Mouse (Mus musculus): ENCODE measurements around the gene D5Ertd579e. TPM values are rescaled to one million over a fixed set of nuclear protein-coding genes. Genes with fewer than 3 reads are reported as not detected.

Gene D5Ertd579e
- polyA plus RNA-seq, 1 experiment from 2014 or later, result 18.6 TPM

DNA sequence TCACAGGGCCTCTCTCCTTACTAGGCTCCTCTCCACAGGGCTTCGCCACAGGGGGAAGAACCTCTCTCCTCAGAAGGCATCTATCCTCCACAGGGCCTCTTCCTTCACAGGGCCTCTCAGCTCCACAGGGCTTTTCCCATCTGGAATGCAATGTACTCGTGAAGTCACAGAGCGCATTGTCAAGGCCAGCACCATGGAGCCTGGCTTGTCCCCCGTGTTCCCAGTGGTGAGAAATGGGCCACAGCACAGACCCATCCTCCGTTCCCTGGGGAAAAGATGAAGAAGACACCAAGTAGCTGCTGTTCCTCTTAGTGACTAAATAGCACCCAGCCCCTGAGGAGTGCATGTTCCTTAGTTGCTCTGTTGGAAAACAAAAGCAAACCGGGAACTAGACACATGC is 8.9 kb upstream of the D5Ertd579e start:
- Histone ChIP-seq H3K4me3 (replicated peaks) (no peak overlapping the region), H3K27me3 (no peaks in the 10 kb centered on the region), H3K4me2 (replicated peaks) (no peak overlapping the region), H3K36me3 (no peaks in the 10 kb centered on the region), H3K27ac (replicated peaks) (no peak overlapping the region), H3K4me1 (no peaks in the 10 kb centered on the region), H3K9ac (no peak overlapping the region), H3K9me3 (replicated peaks) (no peaks in the 10 kb centered on the region)
- 73% methylated on average over 6 of the region's 6 CpGs for WGBS
- no peak for ATAC-seq (ENCODE audit: insufficient number of reproducible peaks, low FRiP score, low TSS enrichment, low read depth)

DNA sequence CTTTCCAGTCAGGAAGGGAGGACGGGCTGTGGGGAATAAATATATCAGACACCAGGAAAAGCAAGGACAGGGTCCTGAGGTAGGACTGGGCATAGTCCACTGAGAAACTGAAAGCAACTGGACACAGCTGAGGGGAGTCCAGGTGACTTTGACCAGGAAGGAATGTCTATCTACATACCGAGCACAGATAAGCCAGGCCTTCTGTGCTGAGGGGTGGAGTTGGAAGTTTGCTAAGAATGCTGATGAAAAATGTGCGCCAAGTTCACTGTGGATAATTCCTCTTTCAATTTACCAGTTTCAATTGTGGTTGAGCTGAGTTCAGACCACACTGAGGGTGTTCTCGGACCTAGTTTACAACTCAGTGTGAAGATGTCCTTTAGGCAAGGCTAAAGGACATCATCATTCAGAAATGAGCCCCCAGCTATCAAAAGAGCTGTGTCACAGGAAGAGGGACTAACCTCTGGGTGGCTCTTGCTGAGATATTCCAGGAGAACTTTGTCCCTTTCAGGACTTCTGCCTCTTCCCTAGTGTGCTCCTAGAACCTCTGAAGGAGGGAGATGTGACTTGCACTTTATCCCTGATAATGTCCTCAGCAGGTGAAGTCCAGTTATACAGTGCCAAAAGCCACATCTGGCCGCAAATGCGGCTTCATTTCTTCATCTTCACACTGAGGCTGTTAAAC is 5.3 kb upstream of the D5Ertd579e start:
- Histone ChIP-seq H3K27ac (replicated peaks) (no peak overlapping the region), H3K36me3 (no peaks in the 10 kb centered on the region), H3K27me3 (no peaks in the 10 kb centered on the region), H3K4me2 (replicated peaks) (no peak overlapping the region), H3K9ac (no peak overlapping the region), H3K9me3 (replicated peaks) (no peaks in the 10 kb centered on the region), H3K4me3 (replicated peaks) (no peak overlapping the region), H3K4me1 (peaks cover 4% of the 10 kb centered on the region; the same call in 1 of the 2 replicates)
- no peak for ATAC-seq (ENCODE audit: insufficient number of reproducible peaks, low FRiP score, low TSS enrichment, low read depth)
- 68% methylated on average over 6 of the region's 6 CpGs for WGBS

DNA sequence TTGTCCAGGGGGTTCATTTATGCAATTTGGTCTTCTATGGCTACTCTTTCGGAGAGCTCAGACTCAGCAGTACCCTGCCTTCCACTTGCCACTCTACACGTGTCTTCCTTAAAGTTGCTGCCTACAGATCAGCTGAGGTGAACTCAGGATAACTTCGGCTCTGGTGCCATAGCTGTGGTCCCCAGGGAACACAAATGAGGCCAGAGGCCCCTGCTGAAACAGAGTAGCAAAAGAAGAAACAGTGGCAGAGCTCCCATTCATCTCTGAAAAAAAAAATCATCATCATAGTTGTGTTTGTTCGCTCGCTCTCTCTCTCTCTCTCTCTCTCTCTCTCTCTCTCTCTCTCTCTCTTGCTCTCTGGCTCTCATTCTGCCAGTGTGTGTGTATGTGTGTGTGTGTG is 2.9 kb upstream of the D5Ertd579e start:
- ATAC-seq (ENCODE audit: insufficient number of reproducible peaks, low FRiP score, low TSS enrichment, low read depth), result no peak
- H3K4me3 ChIP-seq (replicated peaks), result no peak overlapping the region
- H3K27ac ChIP-seq (replicated peaks), result no peak overlapping the region
- no peak overlapping the region for H3K4me2 ChIP-seq (replicated peaks)
- no peaks in the 10 kb centered on the region for H3K9me3 ChIP-seq (replicated peaks)
- H3K27me3 ChIP-seq, result no peaks in the 10 kb centered on the region
- no peak overlapping the region for H3K9ac ChIP-seq
- H3K36me3 ChIP-seq, result no peaks in the 10 kb centered on the region
- peaks cover 15% of the 10 kb centered on the region for H3K4me1 ChIP-seq
- WGBS, result 67% methylated on average over 5 of the region's 5 CpGs

DNA sequence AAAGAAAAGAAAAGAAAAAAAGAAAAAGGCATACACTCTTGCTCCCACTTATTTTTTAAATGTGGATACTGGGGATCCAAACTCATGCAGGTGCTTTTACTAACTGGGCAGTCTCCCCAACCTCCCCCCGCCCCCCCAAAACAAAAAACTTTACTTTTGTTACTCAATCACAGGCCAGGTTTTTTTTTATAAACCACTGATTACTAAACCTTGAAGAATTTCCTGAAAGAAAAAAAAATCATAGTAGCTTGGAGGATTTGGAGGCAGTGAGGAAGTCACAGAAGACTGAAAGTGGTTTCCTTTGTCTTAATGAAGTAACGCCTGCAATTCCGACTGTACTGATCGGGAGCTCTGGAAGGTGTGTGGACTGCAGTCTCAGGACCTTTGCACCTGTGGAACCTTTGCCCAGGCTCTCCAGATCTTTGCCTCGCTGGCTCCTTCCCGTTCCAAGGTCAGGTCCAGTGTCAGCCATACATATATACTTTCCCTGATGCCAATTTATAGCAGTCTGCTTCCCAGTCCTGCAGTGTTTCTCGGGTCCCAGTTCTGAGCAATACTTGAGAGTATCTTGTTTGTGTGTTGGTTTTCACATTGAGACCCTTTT is 2.3 kb upstream of the D5Ertd579e start:
- WGBS, result 69% methylated on average over 7 of the region's 7 CpGs
- no peak overlapping the region for H3K4me3 ChIP-seq (replicated peaks)
- H3K36me3 ChIP-seq, result no peaks in the 10 kb centered on the region
- H3K9ac ChIP-seq, result no peak overlapping the region
- H3K4me1 ChIP-seq, result peaks cover 20% of the 10 kb centered on the region
- H3K27me3 ChIP-seq, result no peaks in the 10 kb centered on the region
- H3K4me2 ChIP-seq (replicated peaks), result no peak overlapping the region
- no peaks in the 10 kb centered on the region for H3K9me3 ChIP-seq (replicated peaks)
- ATAC-seq (ENCODE audit: insufficient number of reproducible peaks, low FRiP score, low TSS enrichment, low read depth), result no peak
- H3K27ac ChIP-seq (replicated peaks), result no peak overlapping the region

DNA sequence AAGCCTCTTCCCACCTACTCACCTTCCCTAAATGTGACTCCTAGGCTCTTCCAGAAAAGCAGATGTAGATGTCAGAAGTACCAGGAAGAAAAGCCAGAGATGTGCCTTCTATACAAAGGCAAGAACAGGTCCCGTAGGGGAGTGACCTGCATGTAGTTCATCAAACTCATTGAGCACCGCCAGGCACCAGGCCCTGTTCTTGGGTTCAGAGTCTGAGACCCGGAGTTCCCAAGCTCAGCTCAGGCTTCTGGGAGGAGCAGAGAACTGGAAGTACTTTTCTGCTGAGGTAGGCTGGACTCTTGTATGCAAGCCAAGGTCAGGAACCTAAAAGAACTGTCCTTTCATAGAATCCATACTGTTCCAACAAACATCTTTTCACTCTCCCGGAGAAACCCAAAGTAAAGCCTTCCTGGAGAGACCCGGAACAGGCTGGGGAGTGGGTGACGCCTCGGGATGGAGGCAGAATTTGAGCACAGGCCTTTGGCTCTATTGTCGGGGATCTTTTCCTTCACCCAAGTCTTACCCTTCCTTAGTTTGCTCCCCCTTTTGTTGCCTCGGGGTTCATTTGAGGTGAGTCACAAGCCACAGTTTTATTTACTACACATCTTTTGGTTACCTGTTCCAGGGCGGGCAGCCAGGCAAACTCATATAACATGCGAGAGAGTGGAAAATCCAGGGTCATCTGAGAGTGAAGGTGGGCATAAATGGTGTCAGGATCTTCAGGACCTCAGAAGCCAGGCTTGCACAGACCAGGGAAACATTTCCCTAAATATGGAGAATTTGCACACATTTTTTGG is 878 bp upstream of the D5Ertd579e start:
- ATAC-seq (ENCODE audit: insufficient number of reproducible peaks, low FRiP score, low TSS enrichment, low read depth), result no peak
- peak overlapping the region; percentile 94; the same call in 1 of the 2 replicates for H3K4me2 ChIP-seq (replicated peaks)
- WGBS, result 68% methylated on average over 11 of the region's 11 CpGs

DNA sequence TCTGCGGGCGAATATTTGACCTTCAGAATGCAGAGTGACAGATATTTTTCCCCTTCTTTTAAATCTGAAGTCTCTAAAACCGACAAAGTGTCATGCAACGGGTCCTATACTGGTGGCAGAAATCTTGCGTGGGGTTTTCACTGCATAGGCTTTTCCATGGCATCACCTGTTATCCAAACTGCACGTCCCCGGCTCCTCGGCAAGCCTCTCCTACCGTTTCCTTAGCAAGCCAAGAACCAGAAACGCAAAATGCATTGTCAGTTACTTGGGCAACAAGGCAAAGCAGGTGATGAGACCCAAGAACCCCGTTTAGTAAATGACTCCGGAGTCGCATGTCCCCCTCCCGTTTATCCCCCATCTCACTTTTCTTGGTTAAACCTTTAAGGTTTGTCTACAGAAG is 819 bp downstream of the D5Ertd579e start:
- 0 out of 2 replicates have a peak, but pooled peaks cover 8% of the 10 kb centered on the region for H3K36me3 ChIP-seq
- 5% methylated on average over 14 of the region's 14 CpGs for WGBS
- peak overlapping the region; percentile 87 for H3K27ac ChIP-seq (replicated peaks)
- H3K9me3 ChIP-seq (replicated peaks), result no peaks in the 10 kb centered on the region
- peaks cover 28% of the 10 kb centered on the region for H3K4me1 ChIP-seq
- peak overlapping the region; percentile 94 for H3K4me2 ChIP-seq (replicated peaks)
- H3K9ac ChIP-seq, result peak overlapping the region; percentile 82
- no peak for ATAC-seq (ENCODE audit: insufficient number of reproducible peaks, low FRiP score, low TSS enrichment, low read depth)
- no peaks in the 10 kb centered on the region for H3K27me3 ChIP-seq
- H3K4me3 ChIP-seq (replicated peaks), result peak overlapping the region; percentile 81

More for the DNA sequence above, 878 bp upstream of the D5Ertd579e start:
- Histone ChIP-seq H3K9me3 (replicated peaks) (no peaks in the 10 kb centered on the region), H3K4me1 (peaks cover 21% of the 10 kb centered on the region), H3K36me3 (0 out of 2 replicates have a peak, but pooled peaks cover 5% of the 10 kb centered on the region), H3K4me3 (replicated peaks) (peak overlapping the region; percentile 81; the same call in 1 of the 2 replicates), H3K27ac (replicated peaks) (no peak overlapping the region), H3K9ac (peak overlapping the region; percentile 31; the same call in 1 of the 2 replicates), H3K27me3 (no peaks in the 10 kb centered on the region)

DNA sequence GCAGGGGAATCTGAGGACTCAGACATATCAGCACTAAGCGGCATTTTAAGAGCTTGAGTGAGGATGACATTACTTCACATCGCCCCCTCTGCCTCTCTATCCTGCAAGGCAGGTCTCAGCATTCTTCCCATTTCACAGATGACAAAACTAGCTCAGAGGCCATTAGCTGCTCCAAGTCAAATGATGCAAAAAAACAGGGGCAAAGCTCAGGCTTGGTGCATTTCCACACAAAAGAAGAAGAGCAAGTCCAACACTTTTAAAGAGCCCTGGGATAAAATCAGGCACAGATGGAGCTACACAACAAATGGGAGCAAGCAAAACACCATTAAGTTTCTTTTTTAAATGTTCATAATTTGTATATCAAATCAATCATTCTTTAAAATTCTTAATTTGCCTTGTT is 2.2 kb downstream of the D5Ertd579e start:
- ATAC-seq (ENCODE audit: insufficient number of reproducible peaks, low FRiP score, low TSS enrichment, low read depth), result no peak
- H3K27me3 ChIP-seq, result no peaks in the 10 kb centered on the region
- WGBS, result 81% methylated on average over 2 of the region's 2 CpGs

DNA sequence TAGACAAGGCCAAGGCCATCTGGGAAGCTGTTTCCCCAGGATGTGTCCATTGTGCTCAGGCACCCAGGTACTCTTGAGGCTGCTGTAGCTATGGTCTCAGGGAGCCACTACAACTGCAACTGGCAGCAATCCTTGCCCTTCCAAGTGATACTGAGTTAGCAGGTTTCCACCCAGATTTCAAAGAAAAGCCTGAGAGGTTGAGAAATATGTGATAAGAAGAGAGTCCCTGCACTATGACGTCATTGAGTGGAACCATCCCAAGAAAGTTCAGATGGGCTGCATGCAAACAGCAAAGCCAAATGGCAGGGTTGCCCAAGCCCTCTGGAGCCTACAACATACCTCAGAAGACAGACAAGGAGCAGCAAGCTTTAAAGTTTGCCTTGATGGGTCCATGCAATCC is 4.4 kb downstream of the D5Ertd579e start:
- no peak overlapping the region for H3K9ac ChIP-seq
- H3K9me3 ChIP-seq (replicated peaks), result no peaks in the 10 kb centered on the region
- no peak for ATAC-seq (ENCODE audit: insufficient number of reproducible peaks, low FRiP score, low TSS enrichment, low read depth)
- peaks cover 27% of the 10 kb centered on the region for H3K4me1 ChIP-seq
- H3K27ac ChIP-seq (replicated peaks), result no peak overlapping the region
- H3K27me3 ChIP-seq, result no peaks in the 10 kb centered on the region
- 85% methylated on average over 1 of the region's 1 CpGs for WGBS
- H3K4me3 ChIP-seq (replicated peaks), result no peak overlapping the region
- peaks cover 16% of the 10 kb centered on the region for H3K36me3 ChIP-seq
- H3K4me2 ChIP-seq (replicated peaks), result no peak overlapping the region

More for the DNA sequence above, 2.2 kb downstream of the D5Ertd579e start:
- Histone ChIP-seq H3K27ac (replicated peaks) (no peak overlapping the region), H3K9ac (no peak overlapping the region), H3K9me3 (replicated peaks) (no peaks in the 10 kb centered on the region), H3K4me2 (replicated peaks) (no peak overlapping the region), H3K36me3 (0 out of 2 replicates have a peak, but pooled peaks cover 8% of the 10 kb centered on the region), H3K4me1 (peaks cover 28% of the 10 kb centered on the region), H3K4me3 (replicated peaks) (no peak overlapping the region)

DNA sequence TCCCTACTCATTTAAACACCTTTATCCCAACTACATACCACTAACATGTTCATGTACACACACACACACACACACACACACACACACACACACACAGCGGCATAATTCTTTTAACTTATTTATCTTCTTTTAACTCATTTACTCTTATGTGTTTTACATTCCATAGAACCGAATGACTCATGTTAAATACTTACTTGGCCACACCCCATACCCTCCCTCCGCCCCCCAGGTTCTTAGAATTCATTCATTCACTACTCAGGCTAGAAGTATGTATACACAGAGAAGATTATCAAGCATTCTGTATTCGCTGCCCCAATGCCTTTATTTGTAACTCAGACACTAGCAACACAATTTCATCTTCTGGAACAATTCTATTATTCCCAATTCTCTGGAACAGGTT is 10.7 kb downstream of the D5Ertd579e start:
- Histone ChIP-seq H3K4me1 (no peaks in the 10 kb centered on the region), H3K27ac (replicated peaks) (no peak overlapping the region), H3K4me2 (replicated peaks) (no peak overlapping the region), H3K27me3 (no peaks in the 10 kb centered on the region), H3K9me3 (replicated peaks) (no peaks in the 10 kb centered on the region), H3K36me3 (peaks cover 9% of the 10 kb centered on the region), H3K4me3 (replicated peaks) (no peak overlapping the region), H3K9ac (no peak overlapping the region)
- no peak for ATAC-seq (ENCODE audit: insufficient number of reproducible peaks, low FRiP score, low TSS enrichment, low read depth)
- 80% methylated on average over 4 of the region's 4 CpGs for WGBS

DNA sequence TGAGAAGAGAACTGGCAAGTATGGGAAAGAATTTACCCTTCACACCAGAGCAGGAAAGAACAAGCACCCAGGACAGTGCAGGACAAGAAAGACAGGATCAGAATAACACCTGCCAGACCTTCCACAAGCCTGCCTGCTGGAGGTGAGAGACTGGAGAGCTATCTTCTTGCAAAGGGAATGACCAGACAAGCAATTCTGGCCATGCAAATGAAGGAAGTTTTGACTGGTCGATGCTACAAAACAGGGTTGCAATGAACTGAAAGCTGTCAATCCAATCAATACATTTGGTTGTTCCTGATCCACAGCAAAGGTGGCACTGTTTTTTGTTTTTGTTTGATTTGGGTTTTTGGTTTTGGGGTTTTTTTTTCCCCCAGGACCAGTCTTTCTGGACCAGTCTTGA is 12.2 kb downstream of the D5Ertd579e start:
- ATAC-seq (ENCODE audit: insufficient number of reproducible peaks, low FRiP score, low TSS enrichment, low read depth), result no peak
- Histone ChIP-seq H3K27me3 (no peaks in the 10 kb centered on the region), H3K9ac (no peak overlapping the region), H3K9me3 (replicated peaks) (no peaks in the 10 kb centered on the region), H3K27ac (replicated peaks) (no peak overlapping the region), H3K4me3 (replicated peaks) (no peak overlapping the region), H3K36me3 (peaks cover 9% of the 10 kb centered on the region), H3K4me2 (replicated peaks) (no peak overlapping the region), H3K4me1 (no peaks in the 10 kb centered on the region)
- 92% methylated on average over 1 of the region's 1 CpGs for WGBS

DNA sequence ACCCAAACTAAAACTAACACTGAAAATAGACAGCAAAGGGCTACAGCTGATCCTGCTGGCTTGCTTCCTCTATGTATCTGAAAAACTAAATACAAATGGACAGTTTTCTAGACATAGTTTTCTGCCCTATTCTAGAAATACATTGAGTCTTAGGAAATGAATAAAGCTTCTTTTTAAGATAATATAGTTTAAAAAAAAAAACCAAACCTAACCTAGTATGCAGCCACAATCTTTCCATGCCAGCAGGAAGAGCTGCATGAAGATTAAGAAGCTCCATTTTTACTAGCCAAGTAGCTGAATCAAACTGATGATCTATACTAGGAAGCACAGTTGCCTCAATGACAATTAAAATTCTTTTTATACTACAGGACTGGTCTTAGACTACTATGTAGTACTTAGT is 14.6 kb downstream of the D5Ertd579e start:
- no peak for ATAC-seq (ENCODE audit: insufficient number of reproducible peaks, low FRiP score, low TSS enrichment, low read depth)
- no peak overlapping the region for H3K4me3 ChIP-seq (replicated peaks)
- H3K4me2 ChIP-seq (replicated peaks), result no peak overlapping the region
- H3K27ac ChIP-seq (replicated peaks), result no peak overlapping the region
- H3K4me1 ChIP-seq, result no peaks in the 10 kb centered on the region
- no peaks in the 10 kb centered on the region for H3K36me3 ChIP-seq
- no peaks in the 10 kb centered on the region for H3K9me3 ChIP-seq (replicated peaks)
- no peaks in the 10 kb centered on the region for H3K27me3 ChIP-seq
- H3K9ac ChIP-seq, result no peak overlapping the region
